Mouse (Mus musculus): ENCODE measurements around the gene Matn4.

- TF ChIP-seq GATA1 (IDR thresholded peaks at IDR 0.05; ENCODE audit: low read length) (no peak), TAL1 (IDR thresholded peaks at IDR 0.05; ENCODE audit: low read length) (no peak)
Measured at GRCm38 (mm10) chr2:164396076-164396475, 8.9 kb downstream of the Matn4 start.

All from erythroblast, embryonic 14.5 days (primary cell).